Comparison of ENCODE assay signal across 8 mouse cellular contexts in genomic region chr8:83169709-83170108, GRCm38 (mm10). TPM values are rescaled to one million over a fixed set of nuclear protein-coding genes. Genes with fewer than 3 reads are reported as not detected.
DNase-seq lines count a peak whose midpoint lies in the region; TF ChIP-seq lines count a peak whose summit lies in the region.
"Had no signal": no experiment of that assay in that cellular context is flagged by ENCODE, and none has a peak within 500 bp of the region (broad histone marks: within the 10 kb centered on the region; RNA-seq: fewer than 3 reads in every experiment).

No protein-coding gene starts in this region.

- H3K4me3 ChIP-seq in kidney, adult 2 months (ENCODE audit: insufficient read depth, low read depth, low read length): no peak overlapping the region
- H3K4me3 ChIP-seq: limb, embryonic 10.5 days had no signal

- TF ChIP-seq POLR2A in kidney, adult 2 months (IDR thresholded peaks at IDR 0.05; ENCODE audit: low read depth, low read length): no peak

- WGBS in kidney, adult 2 months: 92% methylated on average over 2 of the region's 2 CpGs

- no peaks in the 10 kb centered on the region for H3K4me1 ChIP-seq in kidney, adult 2 months (ENCODE audit: control insufficient read depth, insufficient read depth, low read length)

- H3K27me3 ChIP-seq in kidney, adult 2 months (replicated peaks; ENCODE audit: control insufficient read depth, insufficient read depth, low read length): no peaks in the 10 kb centered on the region

- 0 out of 2 replicates have a peak, but pooled peaks have one; percentile 24 for TF ChIP-seq CTCF in kidney, adult 2 months (conservative IDR thresholded peaks at IDR 0.05; ENCODE audit: insufficient read depth, insufficient read length, low read depth, low read length)

- no peak for DNase-seq in kidney, adult 2 months
- no peak for DNase-seq in kidney, adult 11 months
- DNase-seq in urinary bladder, postnatal 14 days (ENCODE audit: low spot score): peak; percentile 34
- DNase-seq in urinary bladder, adult 2 months (ENCODE audit: low spot score): no peak
- peak; percentile 32 for DNase-seq in c-Kit-positive CD71-negative TER-119-negative erythroid progenitor cells, embryonic 14.5 days (ENCODE audit: low read depth)
- no peak for DNase-seq in layer of hippocampus, postnatal 14 days (ENCODE audit: low spot score in 2 of 2)
- DNase-seq in left cerebral cortex, postnatal 14 days (ENCODE audit: low spot score in 2 of 2): no peak

- H3K27ac ChIP-seq in kidney, adult 2 months (ENCODE audit: insufficient read depth, low read depth, low read length): no peak overlapping the region
- H3K27ac ChIP-seq: limb, embryonic 10.5 days had no signal

- intact Hi-C loops in left cerebral cortex, postnatal 14 days (cut with DNase I): no loop called here

- no peaks in the 10 kb centered on the region for H3K36me3 ChIP-seq in kidney, adult 2 months (ENCODE audit: control insufficient read depth, insufficient read depth, low read length)
- H3K36me3 ChIP-seq: limb, embryonic 10.5 days had no signal

RNA-seq across cellular contexts. Expression of gene Gm10645, which starts 3.7 kb away (rescaled TPM):
- polyA plus RNA-seq in kidney, adult 2 months (2012; rRNA removed): 0.19 and 0.25 TPM in 2 replicates
- 2.3 and 3.3 TPM in 2 replicates for polyA plus RNA-seq in urinary bladder, adult 2 months (2012; rRNA removed)
- total RNA-seq in layer of hippocampus, postnatal 14 days (2021): 1 to 10 TPM; 1.2 to 1.3 TPM
- 1 to 10 TPM in 1 of 2 experiments, under 1 TPM in 1; 0.88 to 1.2 TPM for total RNA-seq in left cerebral cortex, postnatal 14 days (2021)

RNA-seq across cellular contexts. Expression of gene Tbc1d9, which starts 4.6 kb away (rescaled TPM):
- 3.8 and 5.1 TPM in 2 replicates for polyA plus RNA-seq in kidney, adult 2 months (2012; rRNA removed)
- 22.0 and 23.1 TPM in 2 replicates for polyA plus RNA-seq in urinary bladder, adult 2 months (2012; rRNA removed)
- 10 to 100 TPM; 81.2 to 87.7 TPM for total RNA-seq in layer of hippocampus, postnatal 14 days (2021)
- total RNA-seq in left cerebral cortex, postnatal 14 days (2021): 100 to 1,000 TPM; 102 to 107 TPM

Comparison
In these comparisons a context has a peak if more than half of its experiments do, and no peak if none do; other contexts are left out.
1. DNase-seq: peak in urinary bladder, postnatal 14 days (single experiment) and c-Kit-positive CD71-negative TER-119-negative erythroid progenitor cells, embryonic 14.5 days (single experiment); none in kidney, adult 2 months (single experiment), kidney, adult 11 months (single experiment), urinary bladder, adult 2 months (single experiment), layer of hippocampus, postnatal 14 days (0 of 2) and left cerebral cortex, postnatal 14 days (0 of 2).